Mouse (Mus musculus): Measurements from ENCODE around the gene Cabin1.
"Not testable (repeated sequence)": the region's sequence is repeated elsewhere in the genome, so short reads cannot be mapped to it uniquely, and the experiment has no call there.

Gene Cabin1

DNA sequence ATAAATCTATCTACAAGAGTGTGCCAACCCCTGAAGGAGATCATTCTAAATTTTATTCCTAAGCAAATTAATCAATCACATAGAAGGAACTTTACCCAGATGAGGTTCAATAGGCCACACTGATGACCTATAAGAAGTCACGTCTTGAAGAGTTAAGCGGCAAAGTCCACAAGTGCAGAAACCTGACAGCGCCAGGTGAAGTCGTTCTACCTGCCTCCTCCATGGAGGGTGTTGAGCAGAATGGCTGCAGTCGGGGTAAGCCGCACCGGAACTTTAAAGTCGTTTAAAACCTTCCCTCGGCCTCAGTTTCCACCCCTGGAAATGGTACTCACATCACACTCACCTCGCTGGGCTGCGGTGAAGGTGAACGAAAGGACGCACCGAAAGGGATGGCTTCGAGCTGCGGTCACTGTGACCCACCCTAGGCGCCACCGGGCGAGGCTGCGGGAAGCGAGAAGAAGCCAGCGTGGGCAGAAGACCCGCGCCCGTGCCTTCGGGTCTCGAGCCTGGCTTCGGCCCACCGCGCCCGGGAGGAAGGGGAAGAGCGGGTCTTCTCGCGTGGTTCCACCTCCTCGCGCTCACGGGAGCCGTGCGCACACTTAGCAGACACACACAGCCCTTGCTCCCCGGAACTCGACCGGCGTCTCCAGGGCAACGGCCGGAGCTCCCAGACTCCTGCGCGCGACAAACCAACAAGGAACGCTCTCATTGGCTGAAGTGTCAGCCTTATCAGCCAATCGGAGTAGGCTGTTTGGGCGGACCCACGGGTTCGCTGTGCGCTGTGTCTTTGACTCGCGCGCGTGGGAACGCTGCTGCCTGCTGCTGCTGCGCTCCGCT is at the start of gene Cabin1:
Cabin1 (minus strand) TSS at position 660 of the 837 bp plus-strand sequence.
- DNase-seq = peak; percentile 98

GRCm38 (mm10) chr10:75804217-75804616 is 40.1 kb upstream of the Cabin1 start:
- no peak for DNase-seq

DNA sequence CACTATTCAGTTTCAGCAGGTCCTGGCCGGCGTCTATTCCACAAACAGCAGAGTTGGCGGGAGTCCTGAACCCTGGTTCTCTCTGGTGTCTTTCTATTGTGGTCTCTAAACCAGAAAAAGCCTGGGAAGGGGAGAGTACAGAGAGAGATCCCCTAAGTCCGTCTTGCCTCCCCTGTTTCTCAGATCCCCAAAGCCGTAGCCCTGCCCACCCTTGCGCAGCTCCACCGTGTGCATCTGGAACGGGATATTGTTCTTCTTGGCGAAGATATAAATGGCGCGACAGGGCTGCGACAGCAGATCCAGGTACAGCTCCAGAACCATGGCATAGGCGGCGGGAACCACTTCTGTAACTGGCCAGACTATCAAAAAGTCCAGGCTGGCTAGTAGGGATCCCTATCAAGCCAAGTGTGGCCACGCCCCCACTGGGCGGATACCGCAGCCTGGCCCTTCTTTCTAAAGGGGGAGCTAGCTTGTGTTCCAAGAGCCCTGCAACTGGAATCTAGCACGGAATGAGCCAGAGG is 34.1 kb upstream of the Cabin1 start, which contains the start of gene Gstt1:
Gstt1 (minus strand) TSS at position 409 of the 521 bp plus-strand sequence.
- DNase-seq = peak; percentile 87

DNA sequence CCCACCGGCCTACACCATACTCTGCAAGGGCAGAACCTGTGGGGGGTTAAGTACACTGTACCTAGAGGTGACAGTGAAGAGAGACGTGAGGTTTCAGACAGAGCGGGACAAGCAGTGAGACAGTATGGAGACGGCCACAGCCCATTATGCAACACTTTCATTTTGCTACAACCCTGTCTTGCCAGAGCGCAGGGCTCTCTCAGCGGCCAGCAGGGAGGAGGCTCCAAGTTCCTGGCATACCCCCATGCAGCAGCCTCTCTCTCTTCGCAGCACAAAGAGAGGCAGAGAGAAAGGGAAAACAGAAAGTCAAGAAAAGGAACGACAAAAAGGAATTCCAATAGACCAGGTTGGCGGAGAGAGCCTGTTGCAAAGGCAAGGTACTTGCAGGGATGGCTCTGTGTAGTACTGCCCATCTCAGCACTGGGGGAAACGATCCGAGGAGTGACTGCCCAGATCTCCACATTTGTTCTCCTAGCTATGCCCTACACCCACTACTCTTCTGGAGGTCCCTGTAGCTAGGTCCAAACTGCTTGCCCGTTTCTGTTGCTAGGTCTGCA is 33.6 kb upstream of the Cabin1 start:
- peak; percentile 71 for DNase-seq

DNA sequence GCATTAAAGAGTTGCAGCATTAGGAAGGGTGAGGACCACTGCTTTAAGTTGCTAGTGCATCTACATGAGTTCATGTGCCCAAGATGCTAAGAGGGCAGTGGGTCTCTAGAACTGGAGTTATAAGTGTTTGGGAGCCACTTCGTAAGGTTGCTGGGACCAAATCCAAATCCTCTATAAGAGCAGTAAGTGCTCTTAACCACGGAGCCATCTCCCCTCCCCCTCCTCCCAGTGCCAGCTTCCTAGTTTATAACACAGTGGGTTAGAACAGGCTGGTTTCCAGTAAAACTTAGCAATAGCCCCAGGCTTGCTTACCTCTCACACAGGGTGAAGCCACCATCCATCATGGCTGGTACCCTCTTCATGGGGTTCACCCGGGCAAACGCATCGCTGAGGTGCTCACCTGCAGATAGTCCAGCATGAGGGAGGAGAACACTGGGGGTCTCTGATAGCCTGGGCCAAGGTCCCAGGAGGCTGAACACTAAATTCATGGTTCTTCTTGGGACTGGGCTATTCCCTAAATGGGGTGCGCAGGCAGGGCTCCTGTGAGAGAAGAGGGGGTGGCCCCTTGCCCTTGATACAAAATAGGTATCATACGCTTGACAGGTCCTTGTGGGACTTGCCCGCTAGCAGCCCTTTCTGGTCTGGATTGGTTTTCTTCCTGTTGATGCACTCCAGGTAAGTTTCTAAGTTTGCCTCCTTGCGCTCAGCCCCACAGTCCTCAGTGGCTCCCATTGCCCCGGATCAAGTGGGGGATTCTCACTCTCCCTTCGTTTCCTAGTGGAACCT is 32.8 kb upstream of the Cabin1 start:
- DNase-seq = peak; percentile 50

- DNase-seq = peak; percentile 75
These were observed 30.7 kb upstream of the Cabin1 start for GRCm38 (mm10) chr10:75794880-75795279.

DNA sequence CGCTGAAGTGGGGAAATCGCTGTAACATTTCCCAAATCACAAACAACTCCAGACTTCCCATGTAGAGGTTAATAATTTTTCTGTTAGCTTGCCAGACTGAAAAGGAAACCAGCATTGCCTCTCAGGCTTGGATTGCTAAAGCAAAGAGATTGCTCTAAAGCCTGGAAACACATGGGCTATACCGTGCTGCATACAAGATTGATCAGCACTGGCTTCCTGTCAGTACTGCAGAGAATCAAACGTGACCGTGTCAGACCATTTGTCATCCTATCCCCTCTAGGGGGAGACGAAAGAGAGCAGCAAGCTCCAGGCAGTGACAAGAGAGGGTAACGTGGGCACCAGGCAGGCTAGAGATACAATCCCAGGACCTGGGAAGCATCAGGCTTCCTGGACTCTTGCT is 26.6 kb upstream of the Cabin1 start:
- DNase-seq = no peak

- DNase-seq = no peak
These were observed 25.7 kb upstream of the Cabin1 start for GRCm38 (mm10) chr10:75789841-75790240.

DNA sequence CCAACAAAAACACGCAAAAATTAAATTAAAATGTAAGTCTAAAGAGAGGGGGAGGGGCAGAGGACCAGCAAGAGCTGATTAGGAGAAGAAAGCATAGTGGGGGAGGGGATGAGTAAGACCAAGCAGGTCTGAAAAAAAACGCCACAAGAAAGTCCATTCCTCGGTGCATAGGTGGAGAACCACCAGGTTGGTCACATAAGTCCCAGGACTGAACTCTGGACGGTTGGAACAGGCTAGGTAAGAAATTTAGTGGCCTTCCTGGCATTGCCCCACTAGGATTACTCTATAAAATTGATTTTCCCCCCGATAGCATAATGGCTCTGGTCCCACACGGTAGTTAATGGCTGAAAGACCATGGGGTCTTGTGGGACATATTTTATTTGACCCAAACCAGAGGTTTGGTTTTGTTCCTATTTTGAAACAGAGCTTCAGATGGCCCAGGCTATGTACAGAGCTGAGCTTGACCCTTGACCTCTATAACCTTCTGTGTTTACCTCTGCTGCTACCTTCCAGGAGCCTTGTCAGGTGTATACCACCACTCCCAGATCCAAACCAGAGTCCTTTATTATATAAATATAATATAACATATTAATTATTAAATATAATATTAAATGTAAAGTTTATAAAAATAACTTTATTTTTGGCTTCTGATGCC is 25.1 kb upstream of the Cabin1 start:
- no peak for DNase-seq

DNA sequence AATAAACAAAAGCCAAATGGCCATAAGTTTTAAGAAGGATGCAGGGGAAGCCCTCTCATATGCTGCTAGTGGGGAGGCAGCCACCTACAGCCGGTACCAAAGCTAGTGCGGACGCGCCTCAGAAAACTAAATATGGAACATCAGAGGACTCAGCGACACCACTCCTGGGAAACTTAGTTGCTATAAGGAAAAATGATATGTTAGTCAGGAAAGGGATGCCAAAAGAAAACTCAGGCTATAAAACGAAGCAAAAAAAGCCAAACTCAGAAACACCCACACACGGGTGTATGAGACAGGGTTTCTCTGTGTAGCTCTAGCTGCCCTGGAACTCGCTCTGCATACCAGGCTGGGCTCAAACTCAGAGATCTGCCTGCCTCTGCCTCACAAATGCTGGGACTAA is 24.1 kb upstream of the Cabin1 start:
- DNase-seq = no peak

DNA sequence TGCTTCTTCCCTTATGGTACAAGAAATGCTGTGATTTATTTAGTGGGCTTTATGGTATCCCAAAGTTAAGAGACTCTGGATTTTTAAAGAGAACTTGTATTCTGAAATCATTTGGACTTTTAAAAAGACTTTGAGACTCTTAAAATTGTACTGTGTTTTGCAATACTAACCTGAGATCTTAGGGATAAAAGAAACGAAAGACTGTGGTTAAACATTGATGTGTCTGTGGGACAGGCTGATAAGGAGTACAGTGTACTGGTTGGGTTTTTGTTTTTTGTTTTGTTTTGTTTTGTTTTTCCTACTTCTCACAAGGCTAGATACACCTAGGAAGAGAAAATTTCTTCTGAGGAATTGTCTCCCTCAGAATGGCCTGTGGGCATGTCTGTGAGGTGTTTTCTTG is 21.3 kb upstream of the Cabin1 start:
- no peak for DNase-seq

GRCm38 (mm10) chr10:75780769-75781578 is 16.8 kb upstream of the Cabin1 start, which contains the start of the genes Gm20441 and Gstt3:
TSS of gene Gm20441 (minus strand) at chr10:75780954.
TSS of gene Gstt3 (minus strand) at chr10:75781414.
- peak; percentile 82 for DNase-seq

GRCm38 (mm10) chr10:75779206-75780174 is 15.3 kb upstream of the Cabin1 start:
- DNase-seq = peak; percentile 45

- DNase-seq = no peak
These were observed 13.7 kb upstream of the Cabin1 start for GRCm38 (mm10) chr10:75777885-75778284.

- DNase-seq = no peak
These were observed 12.4 kb upstream of the Cabin1 start for GRCm38 (mm10) chr10:75776562-75776961.

DNA sequence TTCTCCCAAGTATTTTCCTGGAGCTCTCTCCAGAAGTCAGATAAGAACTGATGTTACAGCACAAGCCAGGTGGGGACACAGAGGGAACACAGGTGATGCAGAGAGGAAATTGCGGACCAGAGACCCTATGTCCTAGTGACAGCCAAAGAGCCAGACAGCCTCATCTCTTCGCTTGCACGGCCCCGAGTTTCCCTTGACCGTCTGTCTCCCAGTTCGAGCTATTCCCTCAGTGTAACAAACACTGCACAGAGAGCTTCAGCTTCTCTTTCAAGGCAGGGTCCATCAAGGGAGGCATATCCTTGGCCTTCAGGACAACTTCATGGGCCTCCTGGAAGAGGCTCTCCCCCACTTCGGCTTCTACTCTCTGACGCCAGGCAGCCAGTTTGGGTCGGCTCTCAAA is 10.4 kb upstream of the Cabin1 start:
- DNase-seq = no peak

GRCm38 (mm10) chr10:75774102-75774501 is 10.0 kb upstream of the Cabin1 start:
- no peak for DNase-seq

- DNase-seq = peak; percentile 89
These were observed 8.9 kb upstream of the Cabin1 start, which contains the start of gene Ddt for GRCm38 (mm10) chr10:75772795-75773664. TSS of gene Ddt (minus strand) at chr10:75773414.

DNA sequence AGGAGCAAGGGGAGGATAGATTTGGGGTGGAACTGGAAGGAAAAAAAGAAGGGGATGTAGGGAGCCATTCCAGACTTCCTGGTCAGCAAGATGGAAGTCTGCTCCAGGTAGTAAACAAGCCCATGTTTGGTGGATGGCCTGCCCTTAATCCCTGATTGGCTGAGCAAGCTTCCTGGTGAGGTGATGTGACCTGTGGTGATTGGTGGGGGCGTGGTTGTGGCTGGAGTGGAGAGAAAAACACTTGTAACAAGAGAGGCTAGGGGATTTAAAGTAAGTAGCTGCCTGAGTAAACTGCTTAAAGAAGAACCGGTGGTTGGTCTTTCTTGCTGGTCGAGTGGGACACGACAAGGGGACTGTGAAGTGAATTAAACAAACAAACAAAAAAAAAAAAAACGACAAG is 3.6 kb upstream of the Cabin1 start:
- DNase-seq = not testable (repeated sequence)
